Mouse (Mus musculus): ENCODE data around the gene Ttyh2.

DNA sequence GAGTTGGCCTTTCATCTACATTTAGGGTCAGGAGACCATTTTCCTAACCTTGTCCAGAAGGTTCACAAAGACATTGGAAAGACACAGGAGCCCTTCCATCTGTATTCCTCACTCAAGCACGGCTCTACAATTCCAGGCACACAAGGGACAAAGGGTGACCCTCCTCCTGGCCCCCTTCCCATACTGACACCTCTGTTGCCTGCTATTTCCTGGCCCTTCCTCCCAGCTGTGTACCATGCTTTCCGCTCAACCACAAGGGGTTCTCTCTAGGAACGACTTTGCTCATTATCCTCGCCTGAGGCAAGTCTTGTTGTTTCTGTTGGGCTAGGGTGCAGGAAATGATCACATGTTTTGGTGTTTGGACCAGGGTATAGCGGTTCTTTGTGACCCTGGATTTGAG lies 53.1 kb downstream of the Ttyh2 start:
- TF ChIP-seq CTCF (IDR thresholded peaks at IDR 0.05; ENCODE audit: extremely low read depth, insufficient read length, insufficient replicate concordance, low read depth, low read length) (no peak), POLR2A (IDR thresholded peaks at IDR 0.05; ENCODE audit: low read depth, low read length) (no peak)

Data from small intestine, adult 2 months (tissue).